Mouse (Mus musculus) ovary, adult 2 months (tissue): ENCODE results near the gene Taf1. TPM values are rescaled to one million over a fixed set of nuclear protein-coding genes. Genes with fewer than 3 reads are reported as not detected.

Experiments used
- polyA plus RNA-seq: library from polyadenylated mRNA; depleted of rRNA; stranded (reverse); fragments of >200 nt; gene quantifications from 2 replicates; pipeline ENCODE4 v1.2.3, GENCODE M21; 2012; rRNA removed

The Taf1 gene
- polyA plus RNA-seq = 1.1 and 1.3 TPM in 2 replicates

DNA sequence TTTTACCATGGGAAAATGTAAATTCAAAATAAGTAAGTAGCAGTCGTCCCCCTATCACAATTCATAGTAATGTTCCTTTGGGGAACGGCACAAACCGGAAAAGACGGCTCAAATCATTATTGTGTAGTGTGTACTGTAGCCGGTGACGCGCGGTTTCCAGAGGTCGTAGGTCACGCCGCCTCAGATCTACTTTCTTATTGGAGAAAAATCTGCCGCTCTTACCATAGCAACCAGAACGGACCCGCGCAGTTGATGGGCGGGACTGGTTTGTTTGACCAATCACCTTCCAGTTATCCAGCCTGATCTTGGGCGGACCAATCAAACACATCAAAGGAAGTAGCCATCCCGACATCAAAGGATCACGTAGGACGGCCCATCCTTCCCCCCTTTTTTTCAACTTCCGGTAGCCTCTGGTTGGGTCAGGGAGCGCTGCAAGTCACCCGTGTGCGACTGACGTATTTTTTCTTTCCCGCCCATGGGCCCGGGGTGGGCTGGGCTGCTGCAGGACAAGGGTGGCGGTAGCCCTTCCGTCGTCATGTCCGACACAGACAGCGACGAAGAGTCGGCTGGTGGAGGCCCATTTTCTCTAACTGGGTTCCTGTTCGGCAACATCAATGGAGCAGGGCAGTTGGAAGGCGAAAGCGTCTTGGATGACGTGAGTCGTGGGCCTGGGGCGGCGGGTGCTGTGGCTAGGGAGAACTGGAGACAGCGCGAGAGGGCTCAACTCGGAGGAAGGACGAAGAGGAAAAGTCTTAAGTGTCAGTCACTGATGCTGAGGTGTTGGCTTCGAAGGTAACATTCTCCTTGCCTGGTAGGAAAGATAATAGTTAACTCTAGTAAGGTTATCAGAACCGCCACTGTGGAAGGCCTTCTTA lies at the start of gene Taf1:
Gene Taf1 (plus strand): TSS at position 388 of the 875 bp plus-strand sequence.

DNA sequence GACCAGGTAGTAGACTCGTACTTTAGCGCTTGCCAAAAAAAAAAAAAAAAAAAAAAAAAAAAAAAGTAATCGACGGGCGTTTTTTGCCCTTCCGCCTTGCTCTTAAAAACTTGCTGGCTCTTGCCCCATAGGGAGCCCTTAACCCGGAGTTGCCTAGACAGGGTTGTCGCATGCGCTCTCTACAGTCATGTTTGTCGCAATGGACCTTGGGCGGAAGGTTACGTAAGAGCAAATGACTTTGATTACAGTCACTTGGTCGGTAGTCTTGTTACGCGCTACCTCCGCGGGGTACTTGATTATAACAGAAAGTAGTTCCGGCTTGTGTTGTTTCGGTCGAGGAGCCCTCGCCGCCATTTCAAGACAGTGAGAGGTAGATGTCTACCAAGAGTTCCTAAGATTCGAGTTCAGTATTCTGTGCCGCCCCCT lies 107.2 kb downstream of the Taf1 start, which contains the start of gene Ogt:
Gene Ogt (plus strand): TSS at position 320 of the 426 bp plus-strand sequence.

Other genes with a start within 250 kb of the Taf1 start
- 0.42 and 0.56 TPM in 2 replicates for gene Nlgn3, start 233.6 kb upstream of the Taf1 start, polyA plus RNA-seq
- gene Gjb1, start 156.4 kb upstream of the Taf1 start, polyA plus RNA-seq = 4.3 and 4.8 TPM in 2 replicates
- 83.2 and 114 TPM in 2 replicates for gene Zmym3, start 111.9 kb upstream of the Taf1 start, polyA plus RNA-seq
- gene Nono, start 103.4 kb upstream of the Taf1 start, polyA plus RNA-seq = 116 and 152 TPM in 2 replicates
- gene Itgb1bp2, start 83.6 kb upstream of the Taf1 start, polyA plus RNA-seq = 0.23 TPM in 1 of 2 replicates, not detected in the other
- 72.2 and 87.5 TPM in 2 replicates for gene Ogt, start 107.3 kb downstream of the Taf1 start, polyA plus RNA-seq
- gene Cxcr3, start 201.5 kb downstream of the Taf1 start, polyA plus RNA-seq = 4.8 and 5.1 TPM in 2 replicates